Mouse (Mus musculus): ENCODE results near the gene Fyn.

DNA sequence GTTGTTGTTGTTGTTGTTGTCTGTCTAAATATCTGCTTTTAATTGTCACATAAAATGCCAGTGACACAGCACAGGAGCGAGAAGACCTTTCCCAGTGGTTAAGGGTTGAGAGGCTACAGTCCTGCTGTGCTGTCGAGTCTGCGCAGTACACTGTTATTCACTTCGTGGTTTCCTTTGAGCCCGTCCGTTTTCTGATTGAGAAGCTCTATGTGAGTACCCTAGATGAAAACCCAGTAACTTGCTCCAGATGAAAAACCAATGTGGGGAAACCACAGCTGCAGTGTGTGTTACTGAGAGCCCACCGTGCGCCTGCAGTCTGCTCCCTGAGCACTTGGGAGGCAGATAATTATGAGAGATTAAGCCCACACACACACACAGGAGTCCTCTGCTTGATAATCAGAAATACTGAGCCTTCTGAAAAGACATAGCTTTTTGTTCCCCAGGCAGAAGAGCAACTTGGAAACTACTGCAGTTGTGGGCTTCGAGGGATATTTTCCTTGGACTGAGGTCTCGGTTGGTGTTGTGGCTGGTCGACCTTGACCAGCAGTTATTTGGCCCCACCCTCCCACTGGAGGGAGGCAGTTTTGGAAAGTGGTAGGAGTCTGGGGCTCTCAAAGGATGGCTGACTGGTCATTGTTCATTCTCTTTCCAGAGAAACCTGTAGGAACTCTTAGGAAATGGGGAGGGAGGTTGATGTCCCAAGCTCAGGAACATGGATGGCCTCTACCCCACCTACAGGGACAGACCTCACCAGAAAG, 154.4 kb downstream of the Fyn start:
- no peak for TF ChIP-seq CTCF (IDR thresholded peaks at IDR 0.05; ENCODE audit: low read depth)
- no peak for TF ChIP-seq EP300 (IDR thresholded peaks at IDR 0.05; ENCODE audit: low read depth)

Measured in liver, postnatal 0 days (tissue).